Mouse (Mus musculus): ENCODE results near the gene Gpr137b.
"Not testable (repeated sequence)": the region's sequence is repeated elsewhere in the genome, so short reads cannot be mapped to it uniquely, and the experiment has no call there.

DNA sequence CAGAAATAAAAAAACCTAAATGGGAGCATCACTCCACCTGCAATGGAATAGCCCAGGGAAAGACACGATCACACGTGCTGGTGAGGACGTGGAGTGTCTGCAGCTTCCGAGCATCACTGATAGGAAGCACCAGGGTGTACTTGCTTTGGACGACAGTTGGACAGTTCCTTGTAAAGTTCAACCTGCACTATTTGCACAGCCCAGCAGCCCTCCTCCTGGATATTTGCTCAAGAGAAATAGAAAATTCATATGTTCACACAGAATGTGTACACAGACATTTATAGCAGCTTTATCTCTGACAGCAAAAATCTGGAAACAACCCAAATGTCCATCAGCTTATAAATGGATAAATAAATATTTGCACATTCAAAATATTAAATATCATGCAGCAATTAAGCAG lies 29.5 kb upstream of the Gpr137b start:
- not testable (repeated sequence) for TF ChIP-seq ZC3H11A (IDR thresholded peaks at IDR 0.05; ENCODE audit: borderline replicate concordance, low read depth, low read length); HCFC1 (IDR thresholded peaks at IDR 0.05; ENCODE audit: borderline replicate concordance, insufficient read depth, low read length)

Measured in ES-E14 (cell line).